Mouse (Mus musculus): ENCODE data around the gene Stard3nl. TPM values are rescaled to one million over a fixed set of nuclear protein-coding genes. Genes with fewer than 3 reads are reported as not detected.
A peak's percentile ranks its signal among the peaks of the same experiment; 100 is the strongest.

The Stard3nl gene
- total RNA-seq, 1 experiment, result 64.5 TPM

GRCm38 (mm10) chr13:19424563-19424962 lies 29.0 kb upstream of the Stard3nl start:
- peaks cover 0 to 3% of the 10 kb centered on the region in 2 experiments; a peak in 1 of 4 replicates for H3K4me1 ChIP-seq (ENCODE audit: control insufficient read depth in 2 of 2, insufficient read depth in 2 of 2, low read length in 2 of 2, poor library complexity in 1 of 2)
- peak overlapping the region; percentile 25; the same call in 1 of the 2 replicates for H3K27ac ChIP-seq (ENCODE audit: insufficient read depth, low read depth, low read length, poor library complexity, severe bottlenecking)
- no peak overlapping the region for H3K4me3 ChIP-seq (ENCODE audit: insufficient read depth in 1 of 2, low read depth in 1 of 2, low read length in 2 of 2, poor library complexity in 1 of 2, severe bottlenecking in 1 of 2)
- no peak overlapping the region for H3K9ac ChIP-seq (ENCODE audit: insufficient read depth, low read depth, low read length, poor library complexity, severe bottlenecking)
- H3K36me3 ChIP-seq (ENCODE audit: control insufficient read depth, insufficient read depth, low read length, poor library complexity, severe bottlenecking), result no peaks in the 10 kb centered on the region
- no peak for TF ChIP-seq HCFC1 (IDR thresholded peaks at IDR 0.05; ENCODE audit: borderline replicate concordance, insufficient read depth, low read length)
- TF ChIP-seq ZNF384 (IDR thresholded peaks at IDR 0.05; ENCODE audit: low read depth, low read length), result no peak
- TF ChIP-seq CHD2 (IDR thresholded peaks at IDR 0.05; ENCODE audit: low read depth, low read length), result no peak
- TF ChIP-seq MAFK (IDR thresholded peaks at IDR 0.05; ENCODE audit: insufficient read depth, low read depth, low read length), result no peak
- TF ChIP-seq ZC3H11A (IDR thresholded peaks at IDR 0.05; ENCODE audit: borderline replicate concordance, low read depth, low read length), result no peak
- in situ Hi-C loops (cut with MboI; ENCODE audit: low sequenced_read_pairs in 2 of 2, unreplicated experiment in 2 of 2), result no loop called here
- no peaks in the 10 kb centered on the region for H3K9me3 ChIP-seq (ENCODE audit: control insufficient read depth, insufficient read depth, low read depth, low read length)
- peak; percentile 28 for DNase-seq (ENCODE audit: low read depth, low spot score)

GRCm38 (mm10) chr13:19422521-19422920 lies 26.9 kb upstream of the Stard3nl start:
- Histone ChIP-seq H3K9ac (ENCODE audit: insufficient read depth, low read depth, low read length, poor library complexity, severe bottlenecking) (no peak overlapping the region), H3K4me1 (ENCODE audit: control insufficient read depth in 2 of 2, insufficient read depth in 2 of 2, low read length in 2 of 2, poor library complexity in 1 of 2) (peaks cover 0 to 3% of the 10 kb centered on the region in 2 experiments; a peak in 1 of 4 replicates), H3K4me3 (ENCODE audit: insufficient read depth in 1 of 2, low read depth in 1 of 2, low read length in 2 of 2, poor library complexity in 1 of 2, severe bottlenecking in 1 of 2) (no peak overlapping the region), H3K36me3 (ENCODE audit: control insufficient read depth, insufficient read depth, low read length, poor library complexity, severe bottlenecking) (no peaks in the 10 kb centered on the region), H3K9me3 (ENCODE audit: control insufficient read depth, insufficient read depth, low read depth, low read length) (no peaks in the 10 kb centered on the region), H3K27ac (ENCODE audit: insufficient read depth, low read depth, low read length, poor library complexity, severe bottlenecking) (no peak overlapping the region)
- TF ChIP-seq CHD2 (IDR thresholded peaks at IDR 0.05; ENCODE audit: low read depth, low read length) (no peak), ZC3H11A (IDR thresholded peaks at IDR 0.05; ENCODE audit: borderline replicate concordance, low read depth, low read length) (no peak), HCFC1 (IDR thresholded peaks at IDR 0.05; ENCODE audit: borderline replicate concordance, insufficient read depth, low read length) (no peak), MAFK (IDR thresholded peaks at IDR 0.05; ENCODE audit: insufficient read depth, low read depth, low read length) (no peak), ZNF384 (IDR thresholded peaks at IDR 0.05; ENCODE audit: low read depth, low read length) (no peak)
- in situ Hi-C loops (cut with MboI; ENCODE audit: low sequenced_read_pairs in 2 of 2, unreplicated experiment in 2 of 2), result no loop called here
- DNase-seq (ENCODE audit: low read depth, low spot score), result no peak

- no peak for DNase-seq (ENCODE audit: low read depth, low spot score)
- no peak for TF ChIP-seq ZC3H11A (IDR thresholded peaks at IDR 0.05; ENCODE audit: borderline replicate concordance, low read depth, low read length)
- no peak for TF ChIP-seq ZNF384 (IDR thresholded peaks at IDR 0.05; ENCODE audit: low read depth, low read length)
- no peak for TF ChIP-seq CHD2 (IDR thresholded peaks at IDR 0.05; ENCODE audit: low read depth, low read length)
- no peak for TF ChIP-seq HCFC1 (IDR thresholded peaks at IDR 0.05; ENCODE audit: borderline replicate concordance, insufficient read depth, low read length)
- no peak for TF ChIP-seq MAFK (IDR thresholded peaks at IDR 0.05; ENCODE audit: insufficient read depth, low read depth, low read length)
- Histone ChIP-seq H3K27ac (ENCODE audit: insufficient read depth, low read depth, low read length, poor library complexity, severe bottlenecking) (no peak overlapping the region), H3K36me3 (ENCODE audit: control insufficient read depth, insufficient read depth, low read length, poor library complexity, severe bottlenecking) (no peaks in the 10 kb centered on the region), H3K4me3 (ENCODE audit: insufficient read depth in 1 of 2, low read depth in 1 of 2, low read length in 2 of 2, poor library complexity in 1 of 2, severe bottlenecking in 1 of 2) (no peak overlapping the region), H3K9ac (ENCODE audit: insufficient read depth, low read depth, low read length, poor library complexity, severe bottlenecking) (no peak overlapping the region), H3K9me3 (ENCODE audit: control insufficient read depth, insufficient read depth, low read depth, low read length) (no peaks in the 10 kb centered on the region), H3K4me1 (ENCODE audit: control insufficient read depth in 2 of 2, insufficient read depth in 2 of 2, low read length in 2 of 2, poor library complexity in 1 of 2) (no peaks in the 10 kb centered on the region)
- in situ Hi-C loops (cut with MboI; ENCODE audit: low sequenced_read_pairs in 2 of 2, unreplicated experiment in 2 of 2), result no loop called here
These were observed 22.4 kb upstream of the Stard3nl start for GRCm38 (mm10) chr13:19417885-19418521.

GRCm38 (mm10) chr13:19415894-19416531 lies 20.4 kb upstream of the Stard3nl start:
- in situ Hi-C loops (cut with MboI; ENCODE audit: low sequenced_read_pairs in 2 of 2, unreplicated experiment in 2 of 2), result no loop called here
- H3K9me3 ChIP-seq (ENCODE audit: control insufficient read depth, insufficient read depth, low read depth, low read length), result no peaks in the 10 kb centered on the region
- no peak overlapping the region for H3K9ac ChIP-seq (ENCODE audit: insufficient read depth, low read depth, low read length, poor library complexity, severe bottlenecking)
- no peak overlapping the region for H3K27ac ChIP-seq (ENCODE audit: insufficient read depth, low read depth, low read length, poor library complexity, severe bottlenecking)
- DNase-seq (ENCODE audit: low read depth, low spot score), result no peak
- TF ChIP-seq MAFK (IDR thresholded peaks at IDR 0.05; ENCODE audit: insufficient read depth, low read depth, low read length), result no peak
- no peak for TF ChIP-seq ZC3H11A (IDR thresholded peaks at IDR 0.05; ENCODE audit: borderline replicate concordance, low read depth, low read length)
- no peak for TF ChIP-seq CHD2 (IDR thresholded peaks at IDR 0.05; ENCODE audit: low read depth, low read length)
- no peak for TF ChIP-seq ZNF384 (IDR thresholded peaks at IDR 0.05; ENCODE audit: low read depth, low read length)
- no peak for TF ChIP-seq HCFC1 (IDR thresholded peaks at IDR 0.05; ENCODE audit: borderline replicate concordance, insufficient read depth, low read length)
- no peak overlapping the region for H3K4me3 ChIP-seq (ENCODE audit: insufficient read depth in 1 of 2, low read depth in 1 of 2, low read length in 2 of 2, poor library complexity in 1 of 2, severe bottlenecking in 1 of 2)
- H3K36me3 ChIP-seq (ENCODE audit: control insufficient read depth, insufficient read depth, low read length, poor library complexity, severe bottlenecking), result no peaks in the 10 kb centered on the region
- no peaks in the 10 kb centered on the region for H3K4me1 ChIP-seq (ENCODE audit: control insufficient read depth in 2 of 2, insufficient read depth in 2 of 2, low read length in 2 of 2, poor library complexity in 1 of 2)

Measured in ES-E14 (cell line).